Mouse (Mus musculus) heart, embryonic 14.5 days (tissue): Measurements from ENCODE around the gene Adamts5. TPM values are rescaled to one million over a fixed set of nuclear protein-coding genes. Genes with fewer than 3 reads are reported as not detected.

Experiments
- ATAC-seq: fragments of 200-750 bp; cut with Nextera tagmentation; 2 replicates; pipeline ENCODE4 v1.8.0; 2017; ENCODE audit warnings: low read depth, moderate TSS enrichment; ENCODE audit not compliant: insufficient number of reproducible peaks, insufficient read depth, low FRiP score
- H3K27ac ChIP-seq, 2 experiments: fragments of 200-500 bp in 1 of 2; fragments of 300-500 bp in 1 of 2; sonication (generic) in 1 of 2; replicated peaks in 1 of 2; 2 replicates each; pipeline ENCODE4 v1.5.1; 2012 to 2014; ENCODE audit warnings: low read depth in 2 of 2, low read length in 2 of 2, control low read depth in 1 of 2, mild to moderate bottlenecking in 1 of 2, mixed read lengths in 1 of 2; ENCODE audit not compliant: control insufficient read depth in 1 of 2, insufficient read depth in 1 of 2
- H3K27me3 ChIP-seq: fragments of 300-500 bp; sonication (generic); 2 replicates; pipeline ENCODE4 v1.6.1; 2014; ENCODE audit warnings: mild to moderate bottlenecking, low read length, control low read depth; ENCODE audit not compliant: control insufficient read depth, insufficient read depth
- H3K36me3 ChIP-seq: fragments of 300-500 bp; sonication (generic); 2 replicates; pipeline ENCODE4 v1.6.1; 2014; ENCODE audit warnings: mild to moderate bottlenecking, control low read depth, low read length, mixed read lengths; ENCODE audit not compliant: control insufficient read depth, insufficient read depth
- H3K4me1 ChIP-seq, 2 experiments: fragments of 200-500 bp in 1 of 2; fragments of 300-500 bp in 1 of 2; sonication (generic) in 1 of 2; 2 replicates each; pipeline ENCODE4 v1.6.1; 2012 to 2014; ENCODE audit warnings: low read length in 2 of 2, control low read depth in 1 of 2, mixed read lengths in 1 of 2; ENCODE audit not compliant: control insufficient read depth in 2 of 2, insufficient read depth in 2 of 2
- H3K4me2 ChIP-seq: fragments of 300-500 bp; sonication (generic); 2 replicates; pipeline ENCODE4 v1.6.1; 2014; ENCODE audit warnings: mild to moderate bottlenecking, low read length
- H3K4me3 ChIP-seq, 2 experiments: fragments of 200-500 bp in 1 of 2; fragments of 300-500 bp in 1 of 2; sonication (generic) in 1 of 2; 2 replicates each; pipeline ENCODE4 v1.5.1; 2012 to 2014; ENCODE audit warnings: low read length in 2 of 2, mild to moderate bottlenecking in 2 of 2, control low read depth in 1 of 2, low read depth in 1 of 2, moderate library complexity in 1 of 2; ENCODE audit not compliant: control insufficient read depth in 1 of 2, insufficient read depth in 1 of 2
- H3K9ac ChIP-seq: fragments of 300-500 bp; sonication (generic); 2 replicates; pipeline ENCODE4 v1.6.1; 2014; ENCODE audit warnings: mild to moderate bottlenecking, low read length
- H3K9me3 ChIP-seq: fragments of 300-500 bp; sonication (generic); 2 replicates; pipeline ENCODE4 v1.6.1; 2016; ENCODE audit warnings: low read length, control low read depth; ENCODE audit not compliant: control insufficient read depth
- WGBS: fragments of 180-500 bp; shearing (Covaris S2); extraction: QIAGEN DNeasy Blood & Tissue Kit; methylation state at CpG from one replicate; pipeline ENCODE4 v1.1.7; 2014; 5-methylcytosine and 5-hydroxymethylcytosine counted together
- polyA plus RNA-seq: library from polyadenylated mRNA; unstranded; fragments of >200 nt; fragmentation: Nextera tagmentation; extraction: Ambion mirVana; gene quantifications from 2 replicates; pipeline ENCODE4 v1.2.1, GENCODE M21; 2014

Gene Adamts5
- polyA plus RNA-seq, 1 experiment from 2014 or later: 4.0 TPM

GRCm38 (mm10) chr16:85899301-85899721, 2.3 kb downstream of the Adamts5 start:
- no peaks in the 10 kb centered on the region for H3K36me3 ChIP-seq
- no peak overlapping the region for H3K27ac ChIP-seq
- peak overlapping the region; percentile 78 for H3K9ac ChIP-seq
- no peaks in the 10 kb centered on the region for H3K27me3 ChIP-seq
- ATAC-seq: no peak
- peaks cover 7 to 9% of the 10 kb centered on the region in 2 experiments; a peak in 2 of 4 replicates for H3K4me1 ChIP-seq
- H3K9me3 ChIP-seq: no peaks in the 10 kb centered on the region
- WGBS: 13% methylated on average over 25 of the region's 25 CpGs
- H3K4me2 ChIP-seq: peak overlapping the region; percentile 95
- peak overlapping the region; percentile 65 to 68 for H3K4me3 ChIP-seq

DNA sequence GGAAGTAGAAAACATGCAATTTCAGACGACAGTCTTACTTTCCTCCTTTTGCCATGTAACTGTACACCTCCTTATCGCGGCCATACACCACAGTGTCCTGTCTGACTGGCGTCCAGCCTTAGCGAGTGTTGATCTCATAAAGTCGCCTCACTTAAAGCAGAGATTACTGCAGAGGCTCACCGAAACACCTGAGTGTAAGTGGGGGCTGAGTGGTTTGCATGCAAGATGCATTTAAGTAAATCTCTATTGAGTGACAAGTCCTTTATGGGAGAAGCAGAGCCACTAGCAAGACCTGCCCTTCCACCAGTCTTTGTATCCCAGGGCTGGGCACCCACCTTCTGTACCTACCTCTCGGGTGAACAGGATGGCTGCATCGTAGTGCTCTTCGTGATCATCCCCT, 2.8 kb downstream of the Adamts5 start:
- Histone ChIP-seq H3K9me3 (no peaks in the 10 kb centered on the region), H3K27me3 (no peaks in the 10 kb centered on the region), H3K27ac (no peak overlapping the region), H3K36me3 (no peaks in the 10 kb centered on the region), H3K4me3 (peak overlapping the region; percentile 65 to 68), H3K4me1 (peaks cover 7 to 9% of the 10 kb centered on the region in 2 experiments; a peak in 2 of 4 replicates), H3K4me2 (peak overlapping the region; percentile 95), H3K9ac (no peak overlapping the region)
- ATAC-seq: no peak
- 65% methylated on average over 10 of the region's 10 CpGs for WGBS

- H3K36me3 ChIP-seq: no peaks in the 10 kb centered on the region
- no peaks in the 10 kb centered on the region for H3K27me3 ChIP-seq
- ATAC-seq: no peak
- H3K27ac ChIP-seq: no peak overlapping the region
- H3K4me2 ChIP-seq: peak overlapping the region; percentile 95
- no peak overlapping the region for H3K9ac ChIP-seq
- H3K9me3 ChIP-seq: no peaks in the 10 kb centered on the region
- 70% methylated on average over 4 of the region's 4 CpGs for WGBS
- peak overlapping the region; percentile 28 to 65 for H3K4me3 ChIP-seq
- peaks cover 7 to 9% of the 10 kb centered on the region in 2 experiments; a peak in 2 of 4 replicates for H3K4me1 ChIP-seq
Observed at GRCm38 (mm10) chr16:85898391-85898790, 3.2 kb downstream of the Adamts5 start.

GRCm38 (mm10) chr16:85897854-85898253, 3.8 kb downstream of the Adamts5 start:
- H3K9me3 ChIP-seq: no peaks in the 10 kb centered on the region
- no peak for ATAC-seq
- WGBS: 87% methylated on average over 3 of the region's 3 CpGs
- no peaks in the 10 kb centered on the region for H3K27me3 ChIP-seq
- no peak overlapping the region for H3K9ac ChIP-seq
- peak overlapping the region; percentile 28 to 65; a peak in 3 of 4 replicates for H3K4me3 ChIP-seq
- 0 out of 4 replicates have a peak overlapping the region, but pooled peaks of 1 of the 2 experiments have one; percentile 12 for H3K27ac ChIP-seq
- peak overlapping the region; percentile 95 for H3K4me2 ChIP-seq
- H3K4me1 ChIP-seq: peaks cover 7 to 9% of the 10 kb centered on the region in 2 experiments; a peak in 2 of 4 replicates
- H3K36me3 ChIP-seq: no peaks in the 10 kb centered on the region

GRCm38 (mm10) chr16:85895948-85896347, 5.7 kb downstream of the Adamts5 start:
- H3K4me2 ChIP-seq: no peak overlapping the region
- H3K27ac ChIP-seq: no peak overlapping the region
- H3K9ac ChIP-seq: no peak overlapping the region
- no peaks in the 10 kb centered on the region for H3K9me3 ChIP-seq
- no peaks in the 10 kb centered on the region for H3K36me3 ChIP-seq
- no peak overlapping the region for H3K4me3 ChIP-seq
- no peak for ATAC-seq
- peaks cover 5 to 7% of the 10 kb centered on the region in 2 experiments; a peak in 2 of 4 replicates for H3K4me1 ChIP-seq
- H3K27me3 ChIP-seq: no peaks in the 10 kb centered on the region
- 79% methylated on average over 4 of the region's 4 CpGs for WGBS

- H3K4me2 ChIP-seq: no peak overlapping the region
- ATAC-seq: no peak
- no peak overlapping the region for H3K27ac ChIP-seq
- no peak overlapping the region for H3K4me3 ChIP-seq
- no peaks in the 10 kb centered on the region for H3K9me3 ChIP-seq
- WGBS: 63% methylated on average over 5 of the region's 5 CpGs
- no peaks in the 10 kb centered on the region for H3K4me1 ChIP-seq
- no peaks in the 10 kb centered on the region for H3K27me3 ChIP-seq
- H3K36me3 ChIP-seq: 0 out of 2 replicates have a peak, but pooled peaks cover 5% of the 10 kb centered on the region
- H3K9ac ChIP-seq: no peak overlapping the region
Observed at GRCm38 (mm10) chr16:85889778-85890177, 11.8 kb downstream of the Adamts5 start.

DNA sequence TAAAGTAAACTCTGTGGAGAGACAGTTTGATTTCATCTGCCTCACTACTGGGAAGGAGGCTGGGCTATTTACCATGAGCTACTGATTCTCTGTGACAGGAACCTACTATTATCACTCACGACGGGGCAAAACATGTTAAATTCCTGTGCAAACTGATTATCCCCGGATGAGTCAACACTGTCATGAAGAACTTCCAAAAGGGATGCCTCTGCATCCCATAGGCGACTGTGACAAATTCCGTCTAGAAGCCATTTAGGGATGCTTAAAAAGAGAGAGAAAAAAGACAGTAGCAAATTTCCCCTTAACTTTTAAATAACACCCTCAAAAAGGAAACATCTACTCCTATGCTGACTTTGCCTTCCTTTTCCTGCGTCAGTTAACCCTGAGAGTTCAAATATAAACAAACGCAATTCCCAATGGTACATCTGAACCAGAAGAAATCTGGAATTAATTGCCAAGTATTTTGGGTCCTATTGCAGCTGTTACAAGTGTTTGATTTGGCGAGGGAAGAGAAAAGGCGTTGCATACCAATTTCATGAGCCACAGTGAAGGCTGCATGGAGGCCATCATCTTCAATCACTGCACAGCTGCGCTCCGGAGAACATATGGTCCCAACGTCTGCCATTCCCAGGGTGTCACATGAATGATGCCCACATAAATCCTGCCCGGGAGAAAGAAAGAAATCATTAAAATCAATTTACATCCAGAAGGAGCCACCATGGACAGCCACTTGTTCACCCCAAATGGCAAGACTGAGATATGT, 14.2 kb downstream of the Adamts5 start:
- Histone ChIP-seq H3K36me3 (0 out of 2 replicates have a peak, but pooled peaks cover 5% of the 10 kb centered on the region), H3K27ac (no peak overlapping the region), H3K27me3 (no peaks in the 10 kb centered on the region), H3K9ac (no peak overlapping the region), H3K4me1 (no peaks in the 10 kb centered on the region), H3K4me3 (no peak overlapping the region), H3K4me2 (no peak overlapping the region), H3K9me3 (no peaks in the 10 kb centered on the region)
- 73% methylated on average over 13 of the region's 13 CpGs for WGBS
- ATAC-seq: no peak
